ENCODE assay signal across 12 mouse cellular contexts in the genomic region with DNA sequence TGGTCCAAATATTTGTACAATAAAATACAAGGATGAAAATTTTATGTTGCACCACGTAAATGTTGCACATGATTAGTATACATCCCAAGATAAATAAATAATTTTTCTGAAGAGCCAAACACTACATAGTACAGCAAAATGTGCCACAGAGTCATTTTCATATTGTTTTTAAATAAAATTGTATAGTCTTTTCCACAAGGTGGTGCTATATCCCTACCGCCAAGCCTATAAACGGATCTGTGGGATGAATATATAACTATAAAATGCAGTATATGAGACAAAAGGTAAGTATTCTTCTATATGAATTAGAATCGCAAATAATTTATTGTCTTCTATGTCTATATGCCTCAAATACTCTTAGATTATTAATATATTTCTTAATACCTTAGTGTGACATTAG.
DNase-seq lines count a peak whose midpoint lies in the region; ATAC-seq and TF ChIP-seq lines count a peak whose summit lies in the region.
"Had no signal": no experiment of that assay in that cellular context is flagged by ENCODE, and none has a peak within 500 bp of the region (broad histone marks: within the 10 kb centered on the region; RNA-seq: fewer than 3 reads in every experiment).

No protein-coding gene starts in this region.

- WGBS in liver, postnatal 0 days (ENCODE audit: insufficient replicate concordance): 31% methylated on average over 4 of the region's 4 CpGs
- WGBS in forebrain, postnatal 0 days: 31% methylated on average over 4 of the region's 4 CpGs

- no peak overlapping the region for H3K9ac ChIP-seq in liver, postnatal 0 days (replicated peaks)
- H3K9ac ChIP-seq in forebrain, postnatal 0 days: no peak overlapping the region
- H3K9ac ChIP-seq: embryonic facial prominence, embryonic 12.5 days; heart, embryonic 15.5 days had no signal

- H3K27ac ChIP-seq in liver, postnatal 0 days (ENCODE audit: low read depth): no peak overlapping the region
- no peak overlapping the region for H3K27ac ChIP-seq in forebrain, postnatal 0 days (ENCODE audit: low read depth, low read length)
- H3K27ac ChIP-seq: embryonic facial prominence, embryonic 12.5 days; heart, embryonic 15.5 days had no signal

- H3K4me3 ChIP-seq in liver, postnatal 0 days (ENCODE audit: low read depth, low read length): no peak overlapping the region
- no peak overlapping the region for H3K4me3 ChIP-seq in forebrain, postnatal 0 days (ENCODE audit: low read depth, low read length)
- H3K4me3 ChIP-seq: embryonic facial prominence, embryonic 12.5 days; heart, embryonic 15.5 days had no signal

- peak; percentile 30; the same call in 1 of the 2 replicates for TF ChIP-seq CTCF in liver, postnatal 0 days (IDR thresholded peaks at IDR 0.05; ENCODE audit: low read depth)
- TF ChIP-seq CTCF in forebrain, postnatal 0 days (IDR thresholded peaks at IDR 0.05; ENCODE audit: low read depth): peak; percentile 56

- no peak for DNase-seq in frontal cortex, postnatal 25 days (ENCODE audit: low spot score in 2 of 2)
- DNase-seq in liver, postnatal 0 days: no peak
- DNase-seq in liver: no peak
- peak; percentile 11 for DNase-seq in Muller cell, postnatal 12 days (ENCODE audit: inconsistent ontology term)
- peak; percentile 48 for DNase-seq in forebrain, postnatal 0 days
- no peak for DNase-seq in adrenal gland, postnatal 10 days
- no peak for DNase-seq in right cerebral cortex, postnatal 25 days
- DNase-seq: kidney, adult 18-20 months had no signal

- peak; percentile 44; the same call in 1 of the 2 replicates for ATAC-seq in frontal cortex, adult (ENCODE audit: low TSS enrichment)
- ATAC-seq in liver, postnatal 0 days: no peak
- 0 out of 2 replicates have a peak, but pooled peaks have one; percentile 48 for ATAC-seq in forebrain, postnatal 0 days
- ATAC-seq: CD4-positive, CD25-positive, alpha-beta regulatory T cell, adult 4 months had no signal

- no peaks in the 10 kb centered on the region for H3K4me1 ChIP-seq in liver, postnatal 0 days (ENCODE audit: insufficient read depth)
- H3K4me1 ChIP-seq in forebrain, postnatal 0 days (ENCODE audit: insufficient read depth): no peaks in the 10 kb centered on the region
- H3K4me1 ChIP-seq: embryonic facial prominence, embryonic 12.5 days; heart, embryonic 15.5 days had no signal

- H3K36me3 ChIP-seq in liver, postnatal 0 days (replicated peaks; ENCODE audit: insufficient read depth, low read length): no peaks in the 10 kb centered on the region
- no peaks in the 10 kb centered on the region for H3K36me3 ChIP-seq in forebrain, postnatal 0 days (ENCODE audit: insufficient read depth)
- H3K36me3 ChIP-seq: embryonic facial prominence, embryonic 12.5 days; heart, embryonic 15.5 days had no signal

- no peak for TF ChIP-seq EP300 in liver, postnatal 0 days (IDR thresholded peaks at IDR 0.05; ENCODE audit: low read depth)

- H3K9me3 ChIP-seq in liver, postnatal 0 days (ENCODE audit: low read length): no peaks in the 10 kb centered on the region
- no peaks in the 10 kb centered on the region for H3K9me3 ChIP-seq in forebrain, postnatal 0 days (ENCODE audit: low read length)
- H3K9me3 ChIP-seq: embryonic facial prominence, embryonic 12.5 days; heart, embryonic 15.5 days had no signal

- H3K27me3 ChIP-seq in liver, postnatal 0 days (ENCODE audit: insufficient read depth, low read length): no peaks in the 10 kb centered on the region
- H3K27me3 ChIP-seq in forebrain, postnatal 0 days (ENCODE audit: insufficient read depth, low read length): no peaks in the 10 kb centered on the region; the same call in 1 of the 2 replicates
- H3K27me3 ChIP-seq: embryonic facial prominence, embryonic 12.5 days; heart, embryonic 15.5 days had no signal

- no peak overlapping the region for H3K4me2 ChIP-seq in liver, postnatal 0 days (ENCODE audit: low read depth, low read length)
- H3K4me2 ChIP-seq in forebrain, postnatal 0 days (ENCODE audit: low read depth): no peak overlapping the region
- H3K4me2 ChIP-seq: embryonic facial prominence, embryonic 12.5 days; heart, embryonic 15.5 days had no signal

Comparison
In these comparisons a context has a peak if more than half of its experiments do, and no peak if none do; other contexts are left out.
1. DNase-seq: peak in Muller cell, postnatal 12 days (single experiment) and forebrain, postnatal 0 days (single experiment); none in frontal cortex, postnatal 25 days (0 of 2), liver, postnatal 0 days (single experiment), liver (single experiment), adrenal gland, postnatal 10 days (single experiment) and right cerebral cortex, postnatal 25 days (single experiment).